Mouse (Mus musculus): ENCODE data around the gene Pdgfb. TPM values are rescaled to one million over a fixed set of nuclear protein-coding genes. Genes with fewer than 3 reads are reported as not detected.

Gene Pdgfb
- total and polyA plus RNA-seq, 3 experiments: 0.23 to 0.72 TPM; not detected in 1

DNA sequence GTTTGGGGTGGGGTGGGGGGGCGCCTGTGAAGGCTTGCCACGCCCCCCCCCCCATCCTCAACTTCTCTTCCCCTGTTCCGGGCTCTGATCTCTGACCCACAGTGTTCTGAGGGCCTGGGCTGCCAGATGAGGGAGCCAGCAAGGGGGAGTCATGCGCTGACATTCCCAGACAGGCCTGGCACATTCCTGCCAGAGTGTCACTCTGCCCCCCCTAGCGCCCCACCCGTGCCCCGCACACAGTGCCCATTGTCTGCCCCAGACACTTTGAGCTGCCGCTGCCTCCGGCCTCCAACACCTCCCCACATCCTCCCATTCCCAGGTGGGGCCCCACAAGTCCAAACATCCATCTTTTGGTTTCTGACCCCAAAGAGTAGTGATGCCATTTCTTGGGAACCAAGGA, 47.6 kb upstream of the Pdgfb start:
- TF ChIP-seq ETS1 (IDR thresholded peaks at IDR 0.05; ENCODE audit: low read depth, low read length) (no peak), POLR2A (IDR thresholded peaks at IDR 0.05; ENCODE audit: control insufficient read depth in 1 of 2, insufficient read depth in 1 of 2, low read depth in 1 of 2, low read length in 2 of 2, poor library complexity in 1 of 2) (no peak), ZNF384 (IDR thresholded peaks at IDR 0.05; ENCODE audit: low read depth, low read length) (no peak), POLR2AphosphoS2 (IDR thresholded peaks at IDR 0.05; ENCODE audit: low read length) (no peak), GATA1 (IDR thresholded peaks at IDR 0.05; ENCODE audit: low read depth, low read length) (no peak), NELFE (IDR thresholded peaks at IDR 0.05; ENCODE audit: low read depth, low read length) (no peak), CHD2 (IDR thresholded peaks at IDR 0.05; ENCODE audit: low read length) (no peak), MEF2A (IDR thresholded peaks at IDR 0.05; ENCODE audit: extremely low read depth, insufficient replicate concordance, low read depth, low read length, poor library complexity, severe bottlenecking) (no peak), GABPA (IDR thresholded peaks at IDR 0.05; ENCODE audit: low read depth, low read length) (no peak), CHD1 (IDR thresholded peaks at IDR 0.05; ENCODE audit: low read depth, low read length) (no peak)
- Histone ChIP-seq H3K4me3 (ENCODE audit: control insufficient read depth in 1 of 2, insufficient read depth in 1 of 2, low read depth in 2 of 2, low read length in 2 of 2) (no peak overlapping the region), H3K9me3 (replicated peaks; ENCODE audit: insufficient read depth, low read length) (no peaks in the 10 kb centered on the region), H3K79me2 (ENCODE audit: control insufficient read depth, insufficient read depth, low read length, poor library complexity) (no peaks in the 10 kb centered on the region), H3K27me3 (ENCODE audit: control insufficient read depth in 1 of 2, insufficient read depth in 2 of 2, low read length in 2 of 2) (no peaks in the 10 kb centered on the region; a peak in 1 of 4 replicates), H3K27ac (ENCODE audit: control insufficient read depth, low read depth, low read length) (no peak overlapping the region), H3K36me3 (ENCODE audit: control insufficient read depth in 1 of 2, insufficient read depth in 2 of 2, low read length in 2 of 2) (no peaks in the 10 kb centered on the region), H3K9ac (ENCODE audit: control insufficient read depth, low read depth, low read length, poor library complexity, severe bottlenecking) (no peak overlapping the region), H3K4me1 (ENCODE audit: control insufficient read depth in 1 of 2, insufficient read depth in 2 of 2, low read length in 2 of 2) (no peaks in the 10 kb centered on the region)
- DNase-seq (ENCODE audit: low read depth, low spot score): no peak

DNA sequence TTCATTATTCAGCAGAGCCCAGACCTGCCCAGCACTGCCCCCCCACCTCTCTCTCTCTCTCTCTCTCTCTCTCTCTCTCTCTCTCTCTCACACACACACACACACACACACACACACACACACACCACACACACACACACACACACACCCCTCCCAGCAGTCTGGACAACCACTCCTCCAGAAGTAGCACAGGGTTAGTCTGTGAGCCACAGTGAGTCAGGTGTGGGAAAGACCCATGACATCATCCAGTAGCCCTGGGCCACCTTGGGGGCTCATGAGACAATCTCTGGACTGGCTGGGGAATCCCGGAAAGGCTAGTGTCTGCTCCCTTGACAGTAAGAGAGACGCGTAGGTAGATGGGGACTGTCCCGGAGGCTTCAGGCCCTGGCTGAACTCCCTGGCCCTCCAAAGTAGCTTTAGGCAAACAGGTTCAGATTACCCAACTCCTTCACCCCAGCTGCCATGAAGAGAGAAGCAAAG, 46.3 kb upstream of the Pdgfb start:
- Histone ChIP-seq H3K4me3 (ENCODE audit: control insufficient read depth in 1 of 2, insufficient read depth in 1 of 2, low read depth in 2 of 2, low read length in 2 of 2) (no peak overlapping the region), H3K36me3 (ENCODE audit: control insufficient read depth in 1 of 2, insufficient read depth in 2 of 2, low read length in 2 of 2) (no peaks in the 10 kb centered on the region), H3K27ac (ENCODE audit: control insufficient read depth, low read depth, low read length) (no peak overlapping the region), H3K9ac (ENCODE audit: control insufficient read depth, low read depth, low read length, poor library complexity, severe bottlenecking) (no peak overlapping the region), H3K27me3 (ENCODE audit: control insufficient read depth in 1 of 2, insufficient read depth in 2 of 2, low read length in 2 of 2) (no peaks in the 10 kb centered on the region; a peak in 1 of 4 replicates), H3K4me1 (ENCODE audit: control insufficient read depth in 1 of 2, insufficient read depth in 2 of 2, low read length in 2 of 2) (no peaks in the 10 kb centered on the region), H3K9me3 (replicated peaks; ENCODE audit: insufficient read depth, low read length) (no peaks in the 10 kb centered on the region), H3K79me2 (ENCODE audit: control insufficient read depth, insufficient read depth, low read length, poor library complexity) (no peaks in the 10 kb centered on the region)
- DNase-seq (ENCODE audit: low read depth, low spot score): no peak
- TF ChIP-seq E2F4 (IDR thresholded peaks at IDR 0.05; ENCODE audit: borderline replicate concordance, low read depth, low read length) (no peak), MYB (IDR thresholded peaks at IDR 0.05; ENCODE audit: low read depth, low read length) (no peak), NRF1 (IDR thresholded peaks at IDR 0.05; ENCODE audit: insufficient read depth, low read depth, low read length, poor library complexity, severe bottlenecking) (no peak), ZMIZ1 (IDR thresholded peaks at IDR 0.05; ENCODE audit: low read depth, low read length) (no peak), RAD21 (IDR thresholded peaks at IDR 0.05; ENCODE audit: low read depth, low read length) (no peak), SIN3A (IDR thresholded peaks at IDR 0.05; ENCODE audit: low read length) (no peak), GATA1 (IDR thresholded peaks at IDR 0.05; ENCODE audit: low read depth, low read length) (no peak), MYC (IDR thresholded peaks at IDR 0.05; ENCODE audit: low read depth, low read length) (no peak), MAZ (IDR thresholded peaks at IDR 0.05; ENCODE audit: low read depth, low read length) (no peak), TBP (IDR thresholded peaks at IDR 0.05; ENCODE audit: low read depth, low read length) (no peak), TAL1 (IDR thresholded peaks at IDR 0.05; ENCODE audit: low read length) (no peak), UBTF (IDR thresholded peaks at IDR 0.05; ENCODE audit: borderline replicate concordance, insufficient read depth, low read depth, low read length) (no peak), TCF12 (IDR thresholded peaks at IDR 0.05; ENCODE audit: low read depth, low read length) (no peak), ELF1 (IDR thresholded peaks at IDR 0.05; ENCODE audit: low read depth, low read length) (no peak), POLR2AphosphoS2 (IDR thresholded peaks at IDR 0.05; ENCODE audit: low read length) (no peak), EP300 (IDR thresholded peaks at IDR 0.05; ENCODE audit: low read depth in 1 of 2, low read length in 2 of 2) (no peak), POLR2A (IDR thresholded peaks at IDR 0.05; ENCODE audit: control insufficient read depth in 1 of 2, insufficient read depth in 1 of 2, low read depth in 1 of 2, low read length in 2 of 2, poor library complexity in 1 of 2) (no peak), CTCF (IDR thresholded peaks at IDR 0.05 in 2 of 3, conservative IDR thresholded peaks at IDR 0.05 in 1 of 3; ENCODE audit: control insufficient read depth in 1 of 3, insufficient read depth in 1 of 3, low read depth in 2 of 3, low read length in 3 of 3, poor library complexity in 1 of 3, severe bottlenecking in 1 of 3) (no peak)

Measured in MEL (cell line).